Mouse (Mus musculus): ENCODE measurements around the gene Haus2.

GRCm38 (mm10) chr2:120563235-120563990, 45.8 kb upstream of the Haus2 start, which contains the start of gene Zfp106:
- no peak for TF ChIP-seq GATA1 (IDR thresholded peaks at IDR 0.05; ENCODE audit: low read length)
- TF ChIP-seq TAL1 (IDR thresholded peaks at IDR 0.05; ENCODE audit: low read length), result no peak
